24 mouse cellular contexts compared by ENCODE assay signal in the genomic region with DNA sequence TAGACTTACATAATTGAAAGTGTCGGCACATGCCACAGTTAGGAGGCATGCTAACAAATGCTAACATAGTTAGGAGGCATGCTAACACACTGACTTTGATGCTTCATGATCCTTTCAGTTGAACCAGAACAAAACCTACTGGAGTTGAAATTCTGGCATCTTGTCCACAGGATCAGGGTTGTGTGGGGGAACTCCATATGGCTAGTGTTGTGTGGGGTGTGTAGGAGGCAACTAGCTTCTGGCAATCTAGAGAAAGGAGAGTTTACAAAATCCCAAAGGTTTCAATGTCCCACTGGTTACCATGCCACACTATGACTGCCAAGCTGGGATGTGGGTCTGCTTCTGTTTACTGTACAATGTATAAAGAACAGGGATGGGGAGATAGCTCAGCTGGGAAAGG.
A peak's percentile ranks its signal among the peaks of the same experiment; 100 is the strongest.
DNase-seq lines count a peak whose midpoint lies in the region; ATAC-seq and TF ChIP-seq lines count a peak whose summit lies in the region.
"Had no signal": no experiment of that assay in that cellular context is flagged by ENCODE, and none has a peak within 500 bp of the region (broad histone marks: within the 10 kb centered on the region; RNA-seq: fewer than 3 reads in every experiment).

No protein-coding gene starts in this region.

- no peak for ATAC-seq in megakaryocyte, adult 5-6 weeks (ENCODE audit: poor library complexity, severe bottlenecking)
- no peak for ATAC-seq in heart, embryonic 11.5 days (replicated peaks; ENCODE audit: insufficient number of reproducible peaks, low FRiP score, low TSS enrichment)
- ATAC-seq: forebrain, embryonic 14.5 days; intestine, embryonic 15.5 days had no signal

- WGBS in heart, embryonic 11.5 days (ENCODE audit: insufficient replicate concordance), result 97% methylated on average over 1 of the region's 1 CpGs

- H3K27ac ChIP-seq in layer of hippocampus, adult 2 months, result peak overlapping the region; percentile 88
- H3K27ac ChIP-seq in heart, embryonic 11.5 days (ENCODE audit: low read depth, low read length), result no peak overlapping the region
- H3K27ac ChIP-seq: embryonic facial prominence, embryonic 13.5 days; gastrocnemius, adult 2 months; heart, embryonic 13.5 days; hindbrain, embryonic 15.5 days; intestine, embryonic 15.5 days; limb, embryonic 13.5 days; liver, embryonic 13.5 days; neural tube, embryonic 12.5 days had no signal

- DNase-seq in right cerebral cortex, adult 2 months (ENCODE audit: low spot score in 2 of 2), result peak; percentile 67 to 72
- DNase-seq in right cerebral cortex, postnatal 4 days, result no peak
- peak; percentile 75 to 86 for DNase-seq in layer of hippocampus, adult 2 months (ENCODE audit: low spot score in 2 of 2)
- peak; percentile 69 for DNase-seq in layer of hippocampus, postnatal 36 days
- DNase-seq in telencephalon, adult 2 months (ENCODE audit: low read depth, low spot score), result peak; percentile 86
- DNase-seq: adrenal gland, adult 2 months; cerebellum, adult 9-11 months; gastrocnemius, adult 2 months; heart, postnatal 4 days; kidney, postnatal 36 days; liver, embryonic 13.5 days; lung, embryonic 14.5 days; lung, postnatal 36 days; thymus, adult 18-20 months; thymus, postnatal 4 days had no signal

- no peak overlapping the region for H3K9ac ChIP-seq in heart, embryonic 11.5 days (ENCODE audit: low read depth, low read length)
- H3K9ac ChIP-seq: embryonic facial prominence, embryonic 13.5 days; heart, embryonic 13.5 days; hindbrain, embryonic 15.5 days; intestine, embryonic 15.5 days; limb, embryonic 13.5 days; liver, embryonic 13.5 days; lung, embryonic 14.5 days; neural tube, embryonic 12.5 days had no signal

- H3K9me3 ChIP-seq in heart, embryonic 11.5 days (replicated peaks; ENCODE audit: control insufficient read depth, low read length), result no peaks in the 10 kb centered on the region
- H3K9me3 ChIP-seq: embryonic facial prominence, embryonic 13.5 days; heart, embryonic 13.5 days; hindbrain, embryonic 15.5 days; intestine, embryonic 15.5 days; limb, embryonic 13.5 days; liver, embryonic 13.5 days; neural tube, embryonic 12.5 days had no signal

- no peaks in the 10 kb centered on the region for H3K4me1 ChIP-seq in heart, embryonic 11.5 days (ENCODE audit: control insufficient read depth, insufficient read depth, low read length)
- H3K4me1 ChIP-seq: hindbrain, embryonic 15.5 days; intestine, embryonic 15.5 days; limb, embryonic 13.5 days; liver, embryonic 13.5 days; neural tube, embryonic 12.5 days had no signal

- no peak overlapping the region for H3K4me3 ChIP-seq in layer of hippocampus, adult 2 months
- no peak overlapping the region for H3K4me3 ChIP-seq in heart, embryonic 11.5 days (ENCODE audit: low read depth, low read length)
- H3K4me3 ChIP-seq: embryonic facial prominence, embryonic 13.5 days; gastrocnemius, adult 2 months; heart, embryonic 13.5 days; hindbrain, embryonic 15.5 days; intestine, embryonic 15.5 days; limb, embryonic 13.5 days; liver, embryonic 13.5 days; neural tube, embryonic 12.5 days had no signal

- no peaks in the 10 kb centered on the region for H3K36me3 ChIP-seq in heart, embryonic 11.5 days (ENCODE audit: control insufficient read depth, insufficient read depth, low read length)
- H3K36me3 ChIP-seq: embryonic facial prominence, embryonic 13.5 days; heart, embryonic 13.5 days; hindbrain, embryonic 15.5 days; intestine, embryonic 15.5 days; limb, embryonic 13.5 days; liver, embryonic 13.5 days; neural tube, embryonic 12.5 days had no signal

- H3K27me3 ChIP-seq in heart, embryonic 11.5 days (ENCODE audit: control insufficient read depth, insufficient read depth, low read length), result no peaks in the 10 kb centered on the region
- H3K27me3 ChIP-seq: embryonic facial prominence, embryonic 13.5 days; heart, embryonic 13.5 days; hindbrain, embryonic 15.5 days; intestine, embryonic 15.5 days; limb, embryonic 13.5 days; liver, embryonic 13.5 days; neural tube, embryonic 12.5 days had no signal

- H3K4me2 ChIP-seq in heart, embryonic 11.5 days, result no peak overlapping the region
- H3K4me2 ChIP-seq: embryonic facial prominence, embryonic 13.5 days; heart, embryonic 13.5 days; hindbrain, embryonic 15.5 days; intestine, embryonic 15.5 days; limb, embryonic 13.5 days; liver, embryonic 13.5 days; lung, embryonic 14.5 days; neural tube, embryonic 12.5 days had no signal

- no peak for TF ChIP-seq CTCF in layer of hippocampus, adult 2 months (conservative IDR thresholded peaks at IDR 0.05)
